Mouse (Mus musculus) testis, adult 2 months (tissue): Measurements from ENCODE around the gene Rbm5.

Experiments used
- CTCF ChIP-seq: fragments of 200-500 bp; IDR thresholded peaks from 2 replicates; pipeline ENCODE4 v1.5.1; 2012; ENCODE audit warnings: low read depth, mild to moderate bottlenecking, inconsistent platforms, low read length, moderate library complexity; ENCODE audit not compliant: control insufficient read depth, insufficient read depth, insufficient replicate concordance
- POLR2A ChIP-seq: fragments of 200-500 bp; IDR thresholded peaks from 2 replicates; pipeline ENCODE4 v1.6.1; 2012; ENCODE audit warnings: low read depth, mild to moderate bottlenecking, inconsistent platforms, low read length, moderate library complexity; ENCODE audit not compliant: control insufficient read depth

- no peak for TF ChIP-seq CTCF
- no peak for TF ChIP-seq POLR2A
Observed at GRCm38 (mm10) chr9:107723794-107724531, 46.8 kb downstream of the Rbm5 start.
